Mouse (Mus musculus): ENCODE data around the gene Socs3. TPM values are rescaled to one million over a fixed set of nuclear protein-coding genes. Genes with fewer than 3 reads are reported as not detected.

Gene Socs3
- total and polyA plus RNA-seq, 3 experiments = 0.96 to 1.9 TPM; not detected in 1

DNA sequence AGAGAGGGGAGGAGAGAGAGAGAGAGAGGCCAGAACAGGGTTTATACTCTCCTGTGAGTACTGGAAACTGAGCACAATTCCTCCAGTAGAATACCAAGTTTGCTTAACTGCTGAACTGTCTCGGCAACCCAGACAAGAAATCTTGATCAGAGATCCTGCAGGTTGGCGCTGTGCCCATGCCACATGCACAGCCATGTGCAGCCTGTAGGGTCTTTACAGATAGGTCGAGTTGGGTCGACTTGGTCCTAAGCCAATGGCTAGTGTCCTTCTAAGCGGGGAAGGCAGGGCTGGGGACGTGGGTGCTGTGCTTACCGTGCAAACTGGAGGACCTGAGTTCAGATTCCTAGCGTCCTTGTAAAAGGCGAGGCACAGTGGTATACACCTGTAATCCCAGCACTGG, 15.0 kb downstream of the Socs3 start:
- Histone ChIP-seq H3K36me3 (ENCODE audit: control insufficient read depth in 1 of 2, insufficient read depth in 2 of 2, low read length in 2 of 2) (no peaks in the 10 kb centered on the region), H3K27ac (ENCODE audit: control insufficient read depth, low read depth, low read length) (no peak overlapping the region), H3K4me3 (ENCODE audit: control insufficient read depth in 1 of 2, insufficient read depth in 1 of 2, low read depth in 2 of 2, low read length in 2 of 2) (no peak overlapping the region), H3K4me1 (ENCODE audit: control insufficient read depth in 1 of 2, insufficient read depth in 2 of 2, low read length in 2 of 2) (no peaks in the 10 kb centered on the region), H3K9ac (ENCODE audit: control insufficient read depth, low read depth, low read length, poor library complexity, severe bottlenecking) (no peak overlapping the region), H3K27me3 (ENCODE audit: control insufficient read depth in 1 of 2, insufficient read depth in 2 of 2, low read length in 2 of 2) (peaks cover 13% of the 10 kb centered on the region in 2 experiments), H3K9me3 (replicated peaks; ENCODE audit: insufficient read depth, low read length) (no peaks in the 10 kb centered on the region), H3K79me2 (ENCODE audit: control insufficient read depth, insufficient read depth, low read length, poor library complexity) (no peaks in the 10 kb centered on the region)
- DNase-seq (ENCODE audit: low read depth, low spot score) = no peak
- TF ChIP-seq GABPA (IDR thresholded peaks at IDR 0.05; ENCODE audit: low read depth, low read length) = no peak
- no peak for TF ChIP-seq SIN3A (IDR thresholded peaks at IDR 0.05; ENCODE audit: low read length)
- TF ChIP-seq MAZ (IDR thresholded peaks at IDR 0.05; ENCODE audit: low read depth, low read length) = no peak
- TF ChIP-seq USF1 (IDR thresholded peaks at IDR 0.05; ENCODE audit: low read depth, low read length) = no peak
- no peak for TF ChIP-seq NELFE (IDR thresholded peaks at IDR 0.05; ENCODE audit: low read depth, low read length)
- no peak for TF ChIP-seq E2F4 (IDR thresholded peaks at IDR 0.05; ENCODE audit: borderline replicate concordance, low read depth, low read length)
- TF ChIP-seq POLR2A (IDR thresholded peaks at IDR 0.05; ENCODE audit: control insufficient read depth in 1 of 2, insufficient read depth in 1 of 2, low read depth in 1 of 2, low read length in 2 of 2, poor library complexity in 1 of 2) = no peak
- TF ChIP-seq ZC3H11A (IDR thresholded peaks at IDR 0.05; ENCODE audit: low read depth, low read length) = no peak
- no peak for TF ChIP-seq TCF12 (IDR thresholded peaks at IDR 0.05; ENCODE audit: low read depth, low read length)
- TF ChIP-seq ETS1 (IDR thresholded peaks at IDR 0.05; ENCODE audit: low read depth, low read length) = no peak
- no peak for TF ChIP-seq BHLHE40 (IDR thresholded peaks at IDR 0.05; ENCODE audit: borderline replicate concordance, low read depth, low read length)
- no peak for TF ChIP-seq POLR2AphosphoS5 (IDR thresholded peaks at IDR 0.05; ENCODE audit: borderline replicate concordance, low read depth, low read length)
- no peak for TF ChIP-seq RCOR1 (IDR thresholded peaks at IDR 0.05; ENCODE audit: low read depth, low read length)
- no peak for TF ChIP-seq MYC (IDR thresholded peaks at IDR 0.05; ENCODE audit: low read depth, low read length)
- no peak for TF ChIP-seq CHD2 (IDR thresholded peaks at IDR 0.05; ENCODE audit: low read length)
- no peak for TF ChIP-seq ZKSCAN1 (IDR thresholded peaks at IDR 0.05; ENCODE audit: low read depth, low read length)
- no peak for TF ChIP-seq ZNF384 (IDR thresholded peaks at IDR 0.05; ENCODE audit: low read depth, low read length)
- TF ChIP-seq USF2 (IDR thresholded peaks at IDR 0.05; ENCODE audit: borderline replicate concordance in 1 of 2, insufficient read depth in 1 of 2, low read depth in 1 of 2, low read length in 2 of 2) = no peak
- no peak for TF ChIP-seq JUND (IDR thresholded peaks at IDR 0.05; ENCODE audit: low read depth, low read length)

DNA sequence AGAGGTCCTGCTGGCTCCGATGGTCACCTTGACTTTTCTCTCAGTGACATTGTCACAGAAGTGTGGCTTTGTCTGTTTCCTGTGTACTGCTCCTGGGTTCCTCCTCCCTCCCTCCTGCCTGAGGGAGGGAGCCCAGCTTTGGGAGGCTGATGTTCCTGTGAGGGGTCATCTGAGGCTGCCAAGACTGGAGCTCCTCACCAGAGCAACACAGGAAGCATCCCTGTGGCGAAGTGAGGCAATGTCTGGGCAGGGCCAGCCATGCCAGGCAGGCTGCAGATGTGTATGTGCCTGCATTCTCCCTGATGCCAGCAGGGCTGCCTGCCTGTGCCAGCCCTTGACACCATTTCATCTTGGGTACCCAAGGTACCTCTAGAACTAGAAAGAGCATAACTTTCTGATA, 15.8 kb downstream of the Socs3 start:
- no peak for DNase-seq (ENCODE audit: low read depth, low spot score)
- H3K79me2 ChIP-seq (ENCODE audit: control insufficient read depth, insufficient read depth, low read length, poor library complexity) = no peaks in the 10 kb centered on the region
- H3K9me3 ChIP-seq (replicated peaks; ENCODE audit: insufficient read depth, low read length) = no peaks in the 10 kb centered on the region
- H3K9ac ChIP-seq (ENCODE audit: control insufficient read depth, low read depth, low read length, poor library complexity, severe bottlenecking) = no peak overlapping the region
- H3K27ac ChIP-seq (ENCODE audit: control insufficient read depth, low read depth, low read length) = no peak overlapping the region
- H3K4me3 ChIP-seq (ENCODE audit: control insufficient read depth in 1 of 2, insufficient read depth in 1 of 2, low read depth in 2 of 2, low read length in 2 of 2) = no peak overlapping the region
- TF ChIP-seq SIN3A (IDR thresholded peaks at IDR 0.05; ENCODE audit: low read length) (no peak), ZNF384 (IDR thresholded peaks at IDR 0.05; ENCODE audit: low read depth, low read length) (no peak), RAD21 (IDR thresholded peaks at IDR 0.05; ENCODE audit: low read depth, low read length) (no peak), TCF12 (IDR thresholded peaks at IDR 0.05; ENCODE audit: low read depth, low read length) (no peak), CHD1 (IDR thresholded peaks at IDR 0.05; ENCODE audit: low read depth, low read length) (no peak), CTCF (IDR thresholded peaks at IDR 0.05 in 2 of 3, conservative IDR thresholded peaks at IDR 0.05 in 1 of 3; ENCODE audit: control insufficient read depth in 1 of 3, insufficient read depth in 1 of 3, low read depth in 2 of 3, low read length in 3 of 3, poor library complexity in 1 of 3, severe bottlenecking in 1 of 3) (no peak), MAFK (IDR thresholded peaks at IDR 0.05; ENCODE audit: borderline replicate concordance, low read depth, low read length) (no peak), RCOR1 (IDR thresholded peaks at IDR 0.05; ENCODE audit: low read depth, low read length) (no peak), ZC3H11A (IDR thresholded peaks at IDR 0.05; ENCODE audit: low read depth, low read length) (no peak), UBTF (IDR thresholded peaks at IDR 0.05; ENCODE audit: borderline replicate concordance, insufficient read depth, low read depth, low read length) (no peak), JUND (IDR thresholded peaks at IDR 0.05; ENCODE audit: low read depth, low read length) (no peak)
- H3K36me3 ChIP-seq (ENCODE audit: control insufficient read depth in 1 of 2, insufficient read depth in 2 of 2, low read length in 2 of 2) = no peaks in the 10 kb centered on the region
- H3K4me1 ChIP-seq (ENCODE audit: control insufficient read depth in 1 of 2, insufficient read depth in 2 of 2, low read length in 2 of 2) = no peaks in the 10 kb centered on the region
- H3K27me3 ChIP-seq (ENCODE audit: control insufficient read depth in 1 of 2, insufficient read depth in 2 of 2, low read length in 2 of 2) = peaks cover 13% of the 10 kb centered on the region in 2 experiments
